Mouse (Mus musculus): Measurements from ENCODE around the gene Zfyve19. TPM values are rescaled to one million over a fixed set of nuclear protein-coding genes. Genes with fewer than 3 reads are reported as not detected.

The Zfyve19 gene
- total RNA-seq, 1 experiment, result 19.8 TPM

DNA sequence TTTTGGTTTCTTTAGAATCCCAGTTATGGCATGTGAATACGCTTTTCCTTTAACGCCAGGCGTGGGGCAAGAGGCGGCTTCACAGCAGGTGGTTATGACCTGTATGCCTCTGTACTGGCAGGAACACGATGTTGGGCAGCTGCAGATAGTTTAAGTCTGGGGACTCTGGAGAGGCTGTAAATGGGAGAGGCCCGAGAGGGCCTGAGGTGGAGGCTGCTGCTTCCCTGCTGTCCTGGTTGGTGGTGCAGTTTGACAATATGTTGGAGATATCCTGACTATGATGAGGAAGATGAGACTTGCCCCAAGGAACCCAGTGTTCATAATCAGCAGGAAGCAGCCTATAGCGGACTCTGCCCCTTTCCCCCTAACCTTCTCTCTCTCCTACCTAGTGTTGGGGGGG lies 25.5 kb upstream of the Zfyve19 start:
- H3K4me1 ChIP-seq (ENCODE audit: control insufficient read depth in 2 of 2, insufficient read depth in 2 of 2, low read length in 2 of 2, poor library complexity in 1 of 2), result no peaks in the 10 kb centered on the region
- in situ Hi-C loops (cut with MboI; ENCODE audit: low sequenced_read_pairs in 2 of 2, unreplicated experiment in 2 of 2), result no loop called here
- no peak for DNase-seq (ENCODE audit: low read depth, low spot score)
- H3K27ac ChIP-seq (ENCODE audit: insufficient read depth, low read depth, low read length, poor library complexity, severe bottlenecking), result no peak overlapping the region
- H3K4me3 ChIP-seq (ENCODE audit: insufficient read depth in 1 of 2, low read depth in 1 of 2, low read length in 2 of 2, poor library complexity in 1 of 2, severe bottlenecking in 1 of 2), result peak overlapping the region in 1 of 2 experiments; percentile 33; a peak in 1 of 4 replicates
- no peak overlapping the region for H3K9ac ChIP-seq (ENCODE audit: insufficient read depth, low read depth, low read length, poor library complexity, severe bottlenecking)
- no peaks in the 10 kb centered on the region for H3K36me3 ChIP-seq (ENCODE audit: control insufficient read depth, insufficient read depth, low read length, poor library complexity, severe bottlenecking)
- no peaks in the 10 kb centered on the region for H3K9me3 ChIP-seq (ENCODE audit: control insufficient read depth, insufficient read depth, low read depth, low read length)
- TF ChIP-seq ZC3H11A (IDR thresholded peaks at IDR 0.05; ENCODE audit: borderline replicate concordance, low read depth, low read length) (no peak), CHD2 (IDR thresholded peaks at IDR 0.05; ENCODE audit: low read depth, low read length) (no peak), ZNF384 (IDR thresholded peaks at IDR 0.05; ENCODE audit: low read depth, low read length) (no peak), MAFK (IDR thresholded peaks at IDR 0.05; ENCODE audit: insufficient read depth, low read depth, low read length) (no peak), HCFC1 (IDR thresholded peaks at IDR 0.05; ENCODE audit: borderline replicate concordance, insufficient read depth, low read length) (no peak)

- Histone ChIP-seq H3K4me1 (ENCODE audit: control insufficient read depth in 2 of 2, insufficient read depth in 2 of 2, low read length in 2 of 2, poor library complexity in 1 of 2) (peaks cover 0 to 8% of the 10 kb centered on the region in 2 experiments; a peak in 2 of 4 replicates), H3K27ac (ENCODE audit: insufficient read depth, low read depth, low read length, poor library complexity, severe bottlenecking) (peak overlapping the region; percentile 66), H3K9me3 (ENCODE audit: control insufficient read depth, insufficient read depth, low read depth, low read length) (no peaks in the 10 kb centered on the region), H3K4me3 (ENCODE audit: insufficient read depth in 1 of 2, low read depth in 1 of 2, low read length in 2 of 2, poor library complexity in 1 of 2, severe bottlenecking in 1 of 2) (peak overlapping the region; percentile 46 to 58), H3K9ac (ENCODE audit: insufficient read depth, low read depth, low read length, poor library complexity, severe bottlenecking) (peak overlapping the region; percentile 25; the same call in 1 of the 2 replicates), H3K36me3 (ENCODE audit: control insufficient read depth, insufficient read depth, low read length, poor library complexity, severe bottlenecking) (no peaks in the 10 kb centered on the region)
- in situ Hi-C loops (cut with MboI; ENCODE audit: low sequenced_read_pairs in 2 of 2, unreplicated experiment in 2 of 2), result no loop called here
- peak; percentile 67 for DNase-seq (ENCODE audit: low read depth, low spot score)
- no peak for TF ChIP-seq CHD2 (IDR thresholded peaks at IDR 0.05; ENCODE audit: low read depth, low read length)
- no peak; the same call in 1 of the 2 replicates for TF ChIP-seq HCFC1 (IDR thresholded peaks at IDR 0.05; ENCODE audit: borderline replicate concordance, insufficient read depth, low read length)
- TF ChIP-seq ZC3H11A (IDR thresholded peaks at IDR 0.05; ENCODE audit: borderline replicate concordance, low read depth, low read length), result peak; percentile 68; the same call in 1 of the 2 replicates
- TF ChIP-seq ZNF384 (IDR thresholded peaks at IDR 0.05; ENCODE audit: low read depth, low read length), result no peak
- TF ChIP-seq MAFK (IDR thresholded peaks at IDR 0.05; ENCODE audit: insufficient read depth, low read depth, low read length), result no peak
Observed at GRCm38 (mm10) chr2:119189029-119189710, 19.2 kb upstream of the Zfyve19 start.

GRCm38 (mm10) chr2:119190969-119191368 lies 17.4 kb upstream of the Zfyve19 start:
- no peak overlapping the region for H3K9ac ChIP-seq (ENCODE audit: insufficient read depth, low read depth, low read length, poor library complexity, severe bottlenecking)
- TF ChIP-seq ZNF384 (IDR thresholded peaks at IDR 0.05; ENCODE audit: low read depth, low read length) (no peak), ZC3H11A (IDR thresholded peaks at IDR 0.05; ENCODE audit: borderline replicate concordance, low read depth, low read length) (no peak), CHD2 (IDR thresholded peaks at IDR 0.05; ENCODE audit: low read depth, low read length) (no peak), MAFK (IDR thresholded peaks at IDR 0.05; ENCODE audit: insufficient read depth, low read depth, low read length) (no peak), HCFC1 (IDR thresholded peaks at IDR 0.05; ENCODE audit: borderline replicate concordance, insufficient read depth, low read length) (no peak)
- no peak for DNase-seq (ENCODE audit: low read depth, low spot score)
- no peaks in the 10 kb centered on the region for H3K36me3 ChIP-seq (ENCODE audit: control insufficient read depth, insufficient read depth, low read length, poor library complexity, severe bottlenecking)
- H3K27ac ChIP-seq (ENCODE audit: insufficient read depth, low read depth, low read length, poor library complexity, severe bottlenecking), result no peak overlapping the region
- peaks cover 0 to 8% of the 10 kb centered on the region in 2 experiments; a peak in 2 of 4 replicates for H3K4me1 ChIP-seq (ENCODE audit: control insufficient read depth in 2 of 2, insufficient read depth in 2 of 2, low read length in 2 of 2, poor library complexity in 1 of 2)
- H3K9me3 ChIP-seq (ENCODE audit: control insufficient read depth, insufficient read depth, low read depth, low read length), result no peaks in the 10 kb centered on the region
- H3K4me3 ChIP-seq (ENCODE audit: insufficient read depth in 1 of 2, low read depth in 1 of 2, low read length in 2 of 2, poor library complexity in 1 of 2, severe bottlenecking in 1 of 2), result no peak overlapping the region
- in situ Hi-C loops (cut with MboI; ENCODE audit: low sequenced_read_pairs in 2 of 2, unreplicated experiment in 2 of 2), result no loop called here

- Histone ChIP-seq H3K27ac (ENCODE audit: insufficient read depth, low read depth, low read length, poor library complexity, severe bottlenecking) (no peak overlapping the region), H3K4me3 (ENCODE audit: insufficient read depth in 1 of 2, low read depth in 1 of 2, low read length in 2 of 2, poor library complexity in 1 of 2, severe bottlenecking in 1 of 2) (no peak overlapping the region), H3K36me3 (ENCODE audit: control insufficient read depth, insufficient read depth, low read length, poor library complexity, severe bottlenecking) (no peaks in the 10 kb centered on the region), H3K9ac (ENCODE audit: insufficient read depth, low read depth, low read length, poor library complexity, severe bottlenecking) (no peak overlapping the region), H3K4me1 (ENCODE audit: control insufficient read depth in 2 of 2, insufficient read depth in 2 of 2, low read length in 2 of 2, poor library complexity in 1 of 2) (peaks cover 0 to 11% of the 10 kb centered on the region in 2 experiments; a peak in 2 of 4 replicates), H3K9me3 (ENCODE audit: control insufficient read depth, insufficient read depth, low read depth, low read length) (no peaks in the 10 kb centered on the region)
- no peak for DNase-seq (ENCODE audit: low read depth, low spot score)
- in situ Hi-C loops (cut with MboI; ENCODE audit: low sequenced_read_pairs in 2 of 2, unreplicated experiment in 2 of 2), result no loop called here
- no peak for TF ChIP-seq CHD2 (IDR thresholded peaks at IDR 0.05; ENCODE audit: low read depth, low read length)
- no peak for TF ChIP-seq HCFC1 (IDR thresholded peaks at IDR 0.05; ENCODE audit: borderline replicate concordance, insufficient read depth, low read length)
- no peak for TF ChIP-seq ZNF384 (IDR thresholded peaks at IDR 0.05; ENCODE audit: low read depth, low read length)
- no peak for TF ChIP-seq MAFK (IDR thresholded peaks at IDR 0.05; ENCODE audit: insufficient read depth, low read depth, low read length)
- TF ChIP-seq ZC3H11A (IDR thresholded peaks at IDR 0.05; ENCODE audit: borderline replicate concordance, low read depth, low read length), result no peak
Observed at GRCm38 (mm10) chr2:119194140-119194539, 14.3 kb upstream of the Zfyve19 start.
